Mouse (Mus musculus): ENCODE data around the gene Prss38.

Gene Prss38

DNA sequence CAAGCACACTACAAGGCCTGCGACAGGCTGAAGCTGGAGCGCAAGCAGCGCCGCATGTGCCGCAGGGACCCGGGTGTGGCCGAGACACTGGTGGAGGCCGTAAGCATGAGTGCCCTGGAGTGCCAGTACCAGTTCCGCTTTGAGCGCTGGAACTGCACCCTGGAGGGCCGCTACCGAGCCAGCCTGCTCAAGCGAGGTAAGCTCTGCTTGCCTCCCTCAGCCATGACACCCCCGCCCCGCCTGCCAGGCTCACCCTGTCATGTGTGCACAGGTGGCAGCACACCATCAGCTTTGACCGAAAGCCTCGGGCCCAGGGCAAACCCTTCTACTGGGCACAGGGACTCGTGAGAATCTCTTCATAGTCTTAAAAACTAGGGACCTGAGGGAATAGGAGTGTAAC is 47.8 kb downstream of the Prss38 start:
- in situ Hi-C loops (cut with MboI, MseI), result no loop called here

GRCm38 (mm10) chr11:59324777-59325176 is 50.7 kb downstream of the Prss38 start:
- in situ Hi-C loops (cut with MboI, MseI), result no loop called here

- in situ Hi-C loops (cut with MboI, MseI), result no loop called here
These were observed 52.5 kb downstream of the Prss38 start for GRCm38 (mm10) chr11:59322988-59323387.
